Mouse (Mus musculus): ENCODE results near the gene Cmtm1.
"Not testable (repeated sequence)": the region's sequence is repeated elsewhere in the genome, so short reads cannot be mapped to it uniquely, and the experiment has no call there.

Cmtm1 gene

GRCm38 (mm10) chr8:104321930-104322329, 12.0 kb upstream of the Cmtm1 start, which contains the start of gene Cmtm2b:
TSS of gene Cmtm2b (plus strand) at chr8:104322230.
- CTCF ChIA-PET = not testable (repeated sequence)

GRCm38 (mm10) chr8:104321267-104321666, 11.3 kb upstream of the Cmtm1 start, which contains the start of gene Gm11020:
TSS of gene Gm11020 (plus strand) at chr8:104321567.
- CTCF ChIA-PET = interaction anchor here (0.7 kb wide), 1 partner anchor 73 kb away, joined by 3 read pairs; the partner anchor contains the start of gene Tk2

GRCm38 (mm10) chr8:104313311-104313710, 3.4 kb upstream of the Cmtm1 start:
- CTCF ChIA-PET = interaction anchor here (0.7 kb wide), 1 partner anchor 191 kb away, joined by 3 read pairs; no protein-coding TSS in a partner anchor

- CTCF ChIA-PET = interaction anchor here (0.5 to 0.7 kb wide), 2 partner anchors 145 to 901 kb away, joined by 3 to 7 read pairs; no protein-coding TSS in a partner anchor
Observed at GRCm38 (mm10) chr8:104312023-104312422, 2.1 kb upstream of the Cmtm1 start.

- CTCF ChIA-PET = not testable (repeated sequence)
Observed at GRCm38 (mm10) chr8:104308341-104308740, 1.6 kb downstream of the Cmtm1 start.

GRCm38 (mm10) chr8:104304962-104305361, 5.0 kb downstream of the Cmtm1 start:
- CTCF ChIA-PET = no interaction called here

GRCm38 (mm10) chr8:104302536-104302935, 7.4 kb downstream of the Cmtm1 start:
- CTCF ChIA-PET = not testable (repeated sequence)

- CTCF ChIA-PET = not testable (repeated sequence)
Observed at GRCm38 (mm10) chr8:104301577-104301976, 8.4 kb downstream of the Cmtm1 start.

- CTCF ChIA-PET = no interaction called here
Observed at GRCm38 (mm10) chr8:104294396-104294795, 15.5 kb downstream of the Cmtm1 start.

- CTCF ChIA-PET = not testable (repeated sequence)
Observed at GRCm38 (mm10) chr8:104293081-104293480, 16.9 kb downstream of the Cmtm1 start, which contains the start of gene Cmtm2a. TSS of gene Cmtm2a (minus strand) at chr8:104293181.

GRCm38 (mm10) chr8:104268937-104269440, 41.0 kb downstream of the Cmtm1 start:
- CTCF ChIA-PET = no interaction called here

- CTCF ChIA-PET = no interaction called here
Observed at GRCm38 (mm10) chr8:104268368-104268767, 41.6 kb downstream of the Cmtm1 start.

- CTCF ChIA-PET = not testable (repeated sequence)
Observed at GRCm38 (mm10) chr8:104264271-104264935, 45.5 kb downstream of the Cmtm1 start.

- CTCF ChIA-PET = not testable (repeated sequence)
Observed at GRCm38 (mm10) chr8:104261802-104262201, 48.1 kb downstream of the Cmtm1 start.

GRCm38 (mm10) chr8:104253016-104253415, 56.9 kb downstream of the Cmtm1 start:
- CTCF ChIA-PET = no interaction called here

GRCm38 (mm10) chr8:104251461-104251860, 58.5 kb downstream of the Cmtm1 start:
- CTCF ChIA-PET = interaction anchor here (0.8 kb wide), 1 partner anchor 11 kb away, joined by 14 read pairs; no protein-coding TSS in a partner anchor

- CTCF ChIA-PET = interaction anchor here (0.6 to 0.8 kb wide), 3 partner anchors 10 to 126 kb away, joined by 3 to 14 read pairs (median 3); no protein-coding TSS in a partner anchor
Observed at GRCm38 (mm10) chr8:104250439-104251367, 59.2 kb downstream of the Cmtm1 start, which contains the start of gene Cklf. TSS of gene Cklf (plus strand) at chr8:104250861.

GRCm38 (mm10) chr8:104249442-104249996, 60.4 kb downstream of the Cmtm1 start:
- CTCF ChIA-PET = interaction anchor here (0.6 kb wide), 1 partner anchor 8 kb away, joined by 3 read pairs; no protein-coding TSS in a partner anchor

- CTCF ChIA-PET = interaction anchor here (0.5 to 0.9 kb wide), 3 partner anchors 15 to 396 kb away, joined by 3 to 4 read pairs (median 3); partner anchors contain the start of gene Gm11020
Observed at GRCm38 (mm10) chr8:104248276-104248675, 61.7 kb downstream of the Cmtm1 start, which contains the start of gene Tk2. TSS of gene Tk2 (minus strand) at chr8:104248558.

- CTCF ChIA-PET = interaction anchor here (0.5 to 0.9 kb wide), 2 partner anchors 15 to 73 kb away, joined by 3 to 4 read pairs; partner anchors contain the start of gene Gm11020
Observed at GRCm38 (mm10) chr8:104247908-104248275, 62.1 kb downstream of the Cmtm1 start.

All from spleen, embryonic (tissue).